ENCODE assay signal across 21 mouse cellular contexts in genomic region chr14:79309115-79309514, GRCm38 (mm10). TPM values are rescaled to one million over a fixed set of nuclear protein-coding genes. Genes with fewer than 3 reads are reported as not detected.
DNase-seq lines count a peak whose midpoint lies in the region; ATAC-seq lines count a peak whose summit lies in the region.
"Had no signal": no experiment of that assay in that cellular context is flagged by ENCODE, and none has a peak within 500 bp of the region (broad histone marks: within the 10 kb centered on the region; RNA-seq: fewer than 3 reads in every experiment).

No protein-coding gene starts in this region.

- no peak overlapping the region for H3K27ac ChIP-seq in kidney, embryonic 15.5 days
- peak overlapping the region; percentile 91 for H3K27ac ChIP-seq in liver, embryonic 12.5 days
- H3K27ac ChIP-seq in midbrain, embryonic 11.5 days (ENCODE audit: low read depth, low read length), result no peak overlapping the region
- H3K27ac ChIP-seq in midbrain, embryonic 15.5 days, result no peak overlapping the region
- H3K27ac ChIP-seq: embryonic facial prominence, embryonic 15.5 days; forebrain, embryonic 12.5 days had no signal

- no peak overlapping the region for H3K9ac ChIP-seq in kidney, embryonic 15.5 days
- peak overlapping the region; percentile 22; the same call in 1 of the 2 replicates for H3K9ac ChIP-seq in liver, embryonic 12.5 days
- H3K9ac ChIP-seq in midbrain, embryonic 11.5 days (ENCODE audit: low read length), result no peak overlapping the region
- no peak overlapping the region for H3K9ac ChIP-seq in midbrain, embryonic 15.5 days
- H3K9ac ChIP-seq: embryonic facial prominence, embryonic 13.5 days; embryonic facial prominence, embryonic 15.5 days; forebrain, embryonic 12.5 days had no signal

- no peaks in the 10 kb centered on the region for H3K36me3 ChIP-seq in kidney, embryonic 15.5 days
- no peaks in the 10 kb centered on the region for H3K36me3 ChIP-seq in liver, embryonic 12.5 days
- no peaks in the 10 kb centered on the region for H3K36me3 ChIP-seq in midbrain, embryonic 11.5 days (ENCODE audit: control insufficient read depth, insufficient read depth, low read length)
- H3K36me3 ChIP-seq in midbrain, embryonic 15.5 days (replicated peaks), result no peaks in the 10 kb centered on the region
- H3K36me3 ChIP-seq: embryonic facial prominence, embryonic 13.5 days; embryonic facial prominence, embryonic 15.5 days; forebrain, embryonic 10.5 days; forebrain, embryonic 12.5 days had no signal

- 0 out of 2 replicates have a peak, but pooled peaks have one; percentile 18 for ATAC-seq in kidney, embryonic 15.5 days (replicated peaks; ENCODE audit: low FRiP score)
- no peak for ATAC-seq in liver, embryonic 12.5 days
- no peak for ATAC-seq in midbrain, embryonic 11.5 days (ENCODE audit: low FRiP score)
- ATAC-seq in midbrain, embryonic 15.5 days (replicated peaks), result no peak

- no peak for DNase-seq in kidney, adult 8-10 months
- DNase-seq in liver, result no peak
- DNase-seq in midbrain, embryonic 11.5 days (ENCODE audit: low spot score, missing footprints), result peak; percentile 79
- no peak for DNase-seq in testis, postnatal 10 days (ENCODE audit: low spot score)
- DNase-seq: adrenal gland, adult 2 months; adrenal gland, postnatal 10 days; adrenal gland, postnatal 25 days; cerebellum, adult 11 months; cerebellum, adult 18-20 months; cerebellum, adult 8-10 months; cerebellum, adult 9-11 months; cerebellum, postnatal 36 days; embryo, embryonic 11 days had no signal

- H3K27me3 ChIP-seq in kidney, embryonic 15.5 days, result no peaks in the 10 kb centered on the region
- no peaks in the 10 kb centered on the region for H3K27me3 ChIP-seq in liver, embryonic 12.5 days (replicated peaks)
- no peaks in the 10 kb centered on the region for H3K27me3 ChIP-seq in midbrain, embryonic 11.5 days (ENCODE audit: control insufficient read depth, insufficient read depth, low read length)
- no peaks in the 10 kb centered on the region for H3K27me3 ChIP-seq in midbrain, embryonic 15.5 days (replicated peaks)
- H3K27me3 ChIP-seq: embryonic facial prominence, embryonic 13.5 days; embryonic facial prominence, embryonic 15.5 days; forebrain, embryonic 12.5 days had no signal

- no peak overlapping the region for H3K4me3 ChIP-seq in kidney, embryonic 15.5 days (replicated peaks)
- no peak overlapping the region for H3K4me3 ChIP-seq in liver, embryonic 12.5 days
- no peak overlapping the region for H3K4me3 ChIP-seq in midbrain, embryonic 11.5 days (ENCODE audit: low read depth, low read length)
- H3K4me3 ChIP-seq in midbrain, embryonic 15.5 days, result no peak overlapping the region
- H3K4me3 ChIP-seq: embryonic facial prominence, embryonic 13.5 days; embryonic facial prominence, embryonic 15.5 days; erythroblast, embryonic 14.5 days; forebrain, embryonic 10.5 days; forebrain, embryonic 12.5 days had no signal

- no peaks in the 10 kb centered on the region for H3K4me1 ChIP-seq in kidney, embryonic 15.5 days
- peaks cover 71% of the 10 kb centered on the region for H3K4me1 ChIP-seq in liver, embryonic 12.5 days
- H3K4me1 ChIP-seq in midbrain, embryonic 11.5 days (ENCODE audit: control insufficient read depth, insufficient read depth, low read length), result peaks cover 5% of the 10 kb centered on the region; the same call in 1 of the 2 replicates
- peaks cover 4% of the 10 kb centered on the region; the same call in 1 of the 2 replicates for H3K4me1 ChIP-seq in midbrain, embryonic 15.5 days

- H3K9me3 ChIP-seq in kidney, embryonic 15.5 days (replicated peaks), result no peaks in the 10 kb centered on the region
- H3K9me3 ChIP-seq in liver, embryonic 12.5 days (replicated peaks), result no peaks in the 10 kb centered on the region
- H3K9me3 ChIP-seq in midbrain, embryonic 11.5 days (ENCODE audit: control insufficient read depth, low read length), result no peaks in the 10 kb centered on the region
- no peaks in the 10 kb centered on the region for H3K9me3 ChIP-seq in midbrain, embryonic 15.5 days
- H3K9me3 ChIP-seq: embryonic facial prominence, embryonic 13.5 days; embryonic facial prominence, embryonic 15.5 days; forebrain, embryonic 10.5 days; forebrain, embryonic 12.5 days had no signal

- 37% methylated on average over 4 of the region's 4 CpGs for WGBS in kidney, embryonic 15.5 days
- WGBS in liver, embryonic 12.5 days (ENCODE audit: insufficient replicate concordance), result 59% methylated on average over 4 of the region's 4 CpGs
- WGBS in midbrain, embryonic 11.5 days, result 46% methylated on average over 4 of the region's 4 CpGs
- WGBS in midbrain, embryonic 15.5 days, result 54% methylated on average over 4 of the region's 4 CpGs

- H3K4me2 ChIP-seq in kidney, embryonic 15.5 days, result no peak overlapping the region
- H3K4me2 ChIP-seq in liver, embryonic 12.5 days, result no peak overlapping the region
- H3K4me2 ChIP-seq in midbrain, embryonic 11.5 days, result no peak overlapping the region
- no peak overlapping the region for H3K4me2 ChIP-seq in midbrain, embryonic 15.5 days
- H3K4me2 ChIP-seq: embryonic facial prominence, embryonic 13.5 days; embryonic facial prominence, embryonic 15.5 days; forebrain, embryonic 12.5 days had no signal

RNA-seq across cellular contexts. Expression of gene Rgcc, which starts 7.7 kb away (rescaled TPM):
- polyA plus RNA-seq in kidney, embryonic 15.5 days (2015; fragmentation: Nextera tagmentation; extraction: Ambion mirVana), result 28.7 and 29.7 TPM in 2 replicates
- polyA plus RNA-seq in liver, embryonic 12.5 days (2016; fragmentation: Nextera tagmentation; extraction: Ambion mirVana), result 302 and 307 TPM in 2 replicates
- polyA plus RNA-seq in midbrain, embryonic 11.5 days (2014; fragmentation: Nextera tagmentation; extraction: Ambion mirVana), result 13.7 and 18.7 TPM in 2 replicates
- polyA plus RNA-seq in midbrain, embryonic 15.5 days (2015; fragmentation: Nextera tagmentation; extraction: Ambion mirVana), result 21.4 and 33.6 TPM in 2 replicates
